Mouse (Mus musculus) layer of hippocampus, postnatal 25 days (tissue): ENCODE measurements around the gene Chmp6. TPM values are rescaled to one million over a fixed set of nuclear protein-coding genes. Genes with fewer than 3 reads are reported as not detected.

Experiments
- DNase-seq, 2 experiments: peaks; one replicate each; pipeline ENCODE4 v3.0.0; 2022; ENCODE audit warnings: mixed read lengths in 2 of 2, low spot score in 1 of 2; ENCODE audit errors: extremely low spot score in 1 of 2
- total RNA-seq, 2 experiments: library from RNA; stranded (reverse); gene quantifications; 2 replicates each; pipeline ENCODE4 v1.2.3; 2021

Chmp6 gene
- 10 to 100 TPM; 38.0 to 39.7 TPM for total RNA-seq

DNA sequence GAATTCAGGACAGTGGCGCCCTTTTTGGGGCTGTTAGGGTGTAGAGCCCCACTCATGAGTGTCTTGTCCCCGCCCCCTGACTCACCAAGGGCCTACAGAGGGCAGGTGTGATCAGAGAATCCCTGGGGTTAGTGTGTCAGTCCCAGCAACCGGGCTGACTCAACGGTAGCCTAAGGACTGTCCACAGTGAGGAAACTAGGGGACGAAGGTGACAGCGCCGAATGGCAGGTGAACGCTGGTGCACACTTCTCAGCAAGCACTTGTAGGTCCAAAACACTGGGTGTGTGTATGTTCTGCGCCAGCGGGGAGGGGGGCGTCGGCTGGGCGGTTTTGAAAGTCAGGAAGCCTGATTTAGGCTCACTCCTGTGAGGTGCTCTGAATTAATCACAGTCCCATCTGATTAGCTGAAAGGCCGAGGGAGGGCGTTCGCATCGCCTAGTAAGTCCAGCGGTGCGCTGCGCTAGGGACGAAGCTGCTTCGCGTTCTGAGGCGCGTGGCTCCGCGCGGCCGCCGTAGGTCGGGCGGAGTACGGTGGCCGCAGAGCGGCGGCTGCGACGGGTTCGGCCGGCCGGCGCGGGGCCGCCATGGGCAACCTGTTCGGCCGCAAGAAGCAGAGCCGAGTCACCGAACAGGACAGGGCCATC is at the start of gene Chmp6:
Gene Chmp6 (plus strand): TSS at position 151 of the 644 bp plus-strand sequence.
- peak; percentile 93 to 97 for DNase-seq

GRCm38 (mm10) chr11:119866837-119867236 is 46.4 kb upstream of the Chmp6 start:
- no peak for DNase-seq

GRCm38 (mm10) chr11:119868138-119868537 is 45.1 kb upstream of the Chmp6 start:
- no peak for DNase-seq

GRCm38 (mm10) chr11:119868556-119868955 is 44.7 kb upstream of the Chmp6 start:
- DNase-seq: no peak

GRCm38 (mm10) chr11:119871141-119871540 is 42.1 kb upstream of the Chmp6 start:
- no peak for DNase-seq

DNA sequence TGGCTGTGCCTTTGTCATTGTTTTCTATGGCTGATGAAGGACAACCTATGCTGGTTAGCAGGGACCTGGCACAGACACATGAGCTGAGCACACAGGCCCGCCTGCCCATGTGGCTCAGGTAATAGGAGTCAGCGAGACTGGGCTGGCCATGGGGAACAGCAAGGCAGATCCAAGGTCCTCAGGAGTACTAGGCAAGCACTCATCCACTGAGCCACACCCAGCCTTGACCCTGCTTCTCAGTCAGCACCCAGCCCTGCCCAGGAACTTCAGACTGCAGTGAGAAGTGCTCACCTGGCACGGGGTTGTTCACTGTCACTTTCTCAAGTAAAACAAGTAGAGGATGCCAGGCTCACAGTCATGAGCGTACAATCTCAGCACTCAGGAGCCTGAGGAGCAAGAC is 39.6 kb upstream of the Chmp6 start:
- DNase-seq: no peak

- no peak for DNase-seq
Measured at GRCm38 (mm10) chr11:119874841-119875240, 38.4 kb upstream of the Chmp6 start.

- no peak for DNase-seq
Measured at GRCm38 (mm10) chr11:119875685-119876084, 37.6 kb upstream of the Chmp6 start.

- DNase-seq: no peak
Measured at GRCm38 (mm10) chr11:119877124-119877523, 36.1 kb upstream of the Chmp6 start.

- no peak for DNase-seq
Measured at GRCm38 (mm10) chr11:119879573-119879972, 33.7 kb upstream of the Chmp6 start.

- DNase-seq: no peak
Measured at GRCm38 (mm10) chr11:119883646-119884045, 29.6 kb upstream of the Chmp6 start.

DNA sequence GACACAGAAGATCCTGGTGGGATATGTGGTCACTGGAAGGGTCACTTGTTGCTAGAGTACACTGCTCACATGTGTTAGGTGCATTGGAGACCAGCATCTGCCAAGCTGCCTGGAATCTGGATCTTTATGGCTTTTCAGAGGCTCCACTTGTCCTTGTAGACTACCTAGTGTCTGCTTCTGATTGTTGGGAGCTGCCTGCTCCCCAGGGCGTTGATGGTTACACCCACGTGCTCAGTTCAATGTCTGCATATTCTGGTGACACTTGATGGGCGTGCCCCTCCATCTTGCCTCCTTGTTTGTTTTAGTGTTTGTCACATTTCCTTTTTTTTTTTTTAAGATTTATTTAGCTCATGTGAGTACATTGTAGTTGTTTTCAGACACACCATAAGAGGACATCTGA is 23.3 kb upstream of the Chmp6 start:
- DNase-seq: no peak

- no peak for DNase-seq
Measured at GRCm38 (mm10) chr11:119891601-119892215, 21.5 kb upstream of the Chmp6 start.

GRCm38 (mm10) chr11:119893667-119894236 is 19.5 kb upstream of the Chmp6 start:
- DNase-seq: no peak

GRCm38 (mm10) chr11:119894634-119895033 is 18.6 kb upstream of the Chmp6 start:
- DNase-seq: no peak

- no peak for DNase-seq
Measured at GRCm38 (mm10) chr11:119897041-119897440, 16.2 kb upstream of the Chmp6 start.

DNA sequence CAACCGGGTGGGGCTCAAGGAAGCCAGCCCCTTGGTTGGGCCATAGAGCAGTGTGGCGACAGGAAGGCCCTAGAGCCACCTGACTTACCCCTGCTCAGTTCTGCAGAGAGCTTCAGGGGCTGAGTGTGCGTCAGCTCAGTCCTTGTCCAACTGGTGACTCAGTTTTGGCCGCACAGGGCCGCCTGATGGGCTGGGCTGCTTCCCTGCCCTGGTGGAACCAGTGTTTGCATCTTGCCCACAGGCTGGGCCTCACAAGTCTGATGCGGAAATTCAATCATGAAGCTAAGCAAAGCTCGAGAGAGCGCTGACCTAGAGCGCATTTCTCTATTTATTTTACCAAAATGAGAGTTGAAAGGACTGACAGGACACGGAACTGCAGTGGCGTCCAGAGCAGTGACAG is 14.3 kb upstream of the Chmp6 start:
- DNase-seq: no peak

- no peak for DNase-seq
Measured at GRCm38 (mm10) chr11:119901174-119901573, 12.1 kb upstream of the Chmp6 start.

DNA sequence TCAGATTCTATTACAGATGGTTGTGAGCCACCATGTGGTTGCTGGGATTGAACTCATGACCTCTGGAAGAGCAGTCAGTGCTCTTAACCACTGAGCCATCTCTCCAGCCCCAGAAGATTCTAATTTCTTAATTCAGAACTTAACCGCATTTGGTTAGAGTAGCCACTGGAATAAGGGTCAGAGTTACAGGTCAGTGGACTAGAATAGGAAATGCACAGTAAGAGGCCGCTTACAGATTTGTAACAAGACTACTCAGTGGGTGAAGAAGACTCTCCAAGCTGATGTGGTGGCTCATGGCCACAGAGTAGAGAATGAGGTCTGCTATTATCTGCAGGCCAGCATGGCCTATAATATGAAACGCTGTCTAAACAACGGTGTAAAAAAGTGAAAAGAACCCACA is 10.3 kb upstream of the Chmp6 start:
- no peak for DNase-seq

DNA sequence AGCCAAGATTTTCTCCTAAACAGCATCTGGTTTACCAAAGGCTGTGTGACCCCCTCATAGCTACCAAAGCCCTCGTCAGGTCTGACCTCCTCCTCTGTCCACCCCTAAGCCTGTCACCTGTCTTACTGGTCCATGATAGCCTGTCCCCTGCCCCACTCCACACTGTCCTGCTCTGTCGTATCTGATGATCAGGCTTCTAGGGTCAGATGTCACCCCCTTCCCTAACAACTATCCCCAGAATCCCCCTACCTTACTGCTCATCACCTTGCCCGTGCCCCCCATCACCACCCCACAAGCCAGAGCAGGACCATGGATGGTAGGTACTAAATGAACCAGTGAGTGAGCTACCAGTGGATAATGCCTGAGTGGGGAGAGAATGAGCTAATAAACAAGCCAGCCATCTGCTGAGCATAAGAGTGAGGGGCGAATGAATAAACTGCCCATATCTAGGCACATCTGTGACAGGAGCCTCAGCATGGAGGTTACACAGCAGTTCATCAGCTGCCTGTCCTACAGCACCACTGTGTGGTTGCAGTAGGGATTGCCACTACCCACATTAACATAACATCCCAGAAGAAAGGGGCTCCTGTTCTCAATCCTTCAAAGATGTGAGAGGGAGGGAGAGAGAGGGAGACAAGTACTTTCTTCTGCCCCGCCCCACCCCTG is 8.5 kb upstream of the Chmp6 start:
- DNase-seq: peak; percentile 54 to 81

GRCm38 (mm10) chr11:119905794-119906193 is 7.4 kb upstream of the Chmp6 start:
- no peak for DNase-seq
